Mouse (Mus musculus) intestine, postnatal 0 days (tissue): ENCODE measurements around the gene Fgf5. TPM values are rescaled to one million over a fixed set of nuclear protein-coding genes. Genes with fewer than 3 reads are reported as not detected.

Experiments used
- ATAC-seq: fragments of 200-750 bp; cut with Nextera tagmentation; 2 replicates; pipeline ENCODE4 v1.8.0; 2017; ENCODE audit warnings: mild to moderate bottlenecking, moderate TSS enrichment, moderate library complexity
- H3K27ac ChIP-seq: fragments of 300-500 bp; sonication (generic); 2 replicates; pipeline ENCODE4 v1.5.1; 2014; ENCODE audit warnings: mild to moderate bottlenecking, low read depth, low read length, moderate library complexity
- H3K27me3 ChIP-seq: fragments of 300-500 bp; sonication (generic); replicated peaks from 2 replicates; pipeline ENCODE4 v1.6.1; 2014; ENCODE audit warnings: low read length, mixed read lengths; ENCODE audit not compliant: control insufficient read depth, insufficient read depth
- H3K36me3 ChIP-seq: fragments of 300-500 bp; sonication (generic); 2 replicates; pipeline ENCODE4 v1.6.1; 2014; ENCODE audit warnings: mild to moderate bottlenecking, moderate library complexity; ENCODE audit not compliant: control insufficient read depth, insufficient read depth
- H3K4me1 ChIP-seq: fragments of 300-500 bp; sonication (generic); replicated peaks from 2 replicates; pipeline ENCODE4 v1.6.1; 2014; ENCODE audit warnings: antibody characterized with exemption, low read length, mixed read lengths; ENCODE audit not compliant: control insufficient read depth, insufficient read depth
- H3K4me2 ChIP-seq: fragments of 300-500 bp; sonication (generic); replicated peaks from 2 replicates; pipeline ENCODE4 v1.6.1; 2014; ENCODE audit warnings: low read depth, mild to moderate bottlenecking, moderate library complexity
- H3K4me3 ChIP-seq: fragments of 300-500 bp; sonication (generic); 2 replicates; pipeline ENCODE4 v1.5.1; 2014; ENCODE audit warnings: low read depth, low read length
- H3K9ac ChIP-seq: fragments of 300-500 bp; sonication (generic); 2 replicates; pipeline ENCODE4 v1.6.1; 2014; ENCODE audit warnings: mild to moderate bottlenecking, low read depth, low read length
- H3K9me3 ChIP-seq: fragments of 300-500 bp; sonication (generic); 2 replicates; pipeline ENCODE4 v1.6.1; 2016; ENCODE audit warnings: mixed run types; ENCODE audit not compliant: control insufficient read depth
- CTCF ChIP-seq: sonication (generic); IDR thresholded peaks from 2 replicates; pipeline ENCODE4 v1.5.1; 2016; ENCODE audit warnings: low read depth, mild to moderate bottlenecking, control low read depth, antibody characterized with exemption, moderate library complexity
- WGBS: fragments of 180-500 bp; shearing (Covaris S2); extraction: QIAGEN DNeasy Blood & Tissue Kit; methylation state at CpG from one replicate; pipeline ENCODE4 v1.1.7; 2014; 5-methylcytosine and 5-hydroxymethylcytosine counted together
- polyA plus RNA-seq: library from polyadenylated mRNA; unstranded; fragments of >200 nt; fragmentation: Nextera tagmentation; extraction: Ambion mirVana; gene quantifications from 2 replicates; pipeline ENCODE4 v1.2.1, GENCODE M21; 2015

Gene Fgf5
- polyA plus RNA-seq, 1 experiment from 2014 or later = 0.31 TPM

- no peaks in the 10 kb centered on the region for H3K9me3 ChIP-seq
- no peaks in the 10 kb centered on the region for H3K36me3 ChIP-seq
- ATAC-seq = no peak
- H3K4me2 ChIP-seq = no peak overlapping the region
- no peak overlapping the region for H3K9ac ChIP-seq
- TF ChIP-seq CTCF = no peak
- no peaks in the 10 kb centered on the region for H3K4me1 ChIP-seq
- WGBS = 90% methylated on average over 12 of the region's 12 CpGs
- no peak overlapping the region for H3K27ac ChIP-seq
- no peak overlapping the region for H3K4me3 ChIP-seq
- H3K27me3 ChIP-seq = no peaks in the 10 kb centered on the region
Measured at GRCm38 (mm10) chr5:98241322-98241829, 12.6 kb upstream of the Fgf5 start.

DNA sequence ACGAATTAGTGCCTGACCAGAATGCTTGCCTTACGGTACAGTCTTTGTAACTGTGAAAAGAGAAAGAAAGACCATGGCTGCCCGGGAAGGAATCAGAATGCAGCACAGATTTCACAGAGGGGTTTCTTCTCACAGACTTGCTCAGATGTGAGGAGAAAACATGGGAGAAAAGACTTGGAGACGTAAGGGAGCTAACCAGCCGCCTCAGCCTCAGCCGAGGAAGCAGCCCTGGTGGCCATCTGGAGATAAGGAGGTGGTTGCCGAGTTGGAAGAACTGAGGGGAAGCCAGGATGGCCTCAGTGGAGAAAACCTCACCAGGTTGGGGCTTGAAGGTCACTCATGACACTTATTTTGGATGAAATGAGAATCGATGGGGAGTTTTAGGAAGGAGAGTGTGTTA is 8.7 kb upstream of the Fgf5 start:
- no peak for ATAC-seq
- no peaks in the 10 kb centered on the region for H3K9me3 ChIP-seq
- no peaks in the 10 kb centered on the region for H3K27me3 ChIP-seq
- no peak overlapping the region for H3K4me2 ChIP-seq
- no peak overlapping the region for H3K9ac ChIP-seq
- TF ChIP-seq CTCF = no peak
- H3K4me3 ChIP-seq = no peak overlapping the region
- H3K4me1 ChIP-seq = no peaks in the 10 kb centered on the region
- H3K36me3 ChIP-seq = no peaks in the 10 kb centered on the region
- WGBS = 52% methylated on average over 8 of the region's 8 CpGs
- no peak overlapping the region for H3K27ac ChIP-seq

DNA sequence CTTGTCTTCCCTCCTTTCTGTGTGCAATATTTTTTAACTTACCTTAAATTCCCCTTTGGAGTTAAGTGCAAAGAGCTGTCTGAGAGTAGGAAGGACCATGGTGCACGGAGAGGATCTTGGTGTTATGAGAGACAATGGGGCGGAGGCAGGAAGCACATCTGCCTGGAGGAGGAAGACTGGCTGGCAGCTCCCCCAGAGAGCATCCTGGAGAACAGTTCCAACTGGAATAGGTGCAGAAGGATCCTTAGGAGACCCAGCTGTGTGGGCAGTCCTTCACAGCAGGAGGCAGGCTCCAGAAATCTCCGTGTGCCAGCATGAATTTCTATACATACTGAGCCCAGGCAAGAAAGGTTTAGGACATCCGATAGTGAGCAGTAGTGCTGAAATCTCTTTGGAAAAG is 8.0 kb upstream of the Fgf5 start:
- no peak for TF ChIP-seq CTCF
- WGBS = 53% methylated on average over 4 of the region's 4 CpGs

GRCm38 (mm10) chr5:98246826-98247225 is 7.2 kb upstream of the Fgf5 start:
- no peaks in the 10 kb centered on the region for H3K9me3 ChIP-seq
- ATAC-seq = no peak
- no peak for TF ChIP-seq CTCF
- WGBS = 85% methylated on average over 7 of the region's 7 CpGs
- no peak overlapping the region for H3K9ac ChIP-seq
- H3K27me3 ChIP-seq = no peaks in the 10 kb centered on the region
- no peaks in the 10 kb centered on the region for H3K4me1 ChIP-seq
- no peaks in the 10 kb centered on the region for H3K36me3 ChIP-seq
- H3K4me3 ChIP-seq = no peak overlapping the region
- H3K27ac ChIP-seq = no peak overlapping the region
- H3K4me2 ChIP-seq = no peak overlapping the region

More for the DNA sequence above, 8.0 kb upstream of the Fgf5 start:
- no peak overlapping the region for H3K27ac ChIP-seq
- ATAC-seq = no peak
- H3K9me3 ChIP-seq = no peaks in the 10 kb centered on the region
- H3K4me2 ChIP-seq = no peak overlapping the region
- no peaks in the 10 kb centered on the region for H3K36me3 ChIP-seq
- no peaks in the 10 kb centered on the region for H3K4me1 ChIP-seq
- no peak overlapping the region for H3K9ac ChIP-seq
- no peak overlapping the region for H3K4me3 ChIP-seq
- H3K27me3 ChIP-seq = no peaks in the 10 kb centered on the region

DNA sequence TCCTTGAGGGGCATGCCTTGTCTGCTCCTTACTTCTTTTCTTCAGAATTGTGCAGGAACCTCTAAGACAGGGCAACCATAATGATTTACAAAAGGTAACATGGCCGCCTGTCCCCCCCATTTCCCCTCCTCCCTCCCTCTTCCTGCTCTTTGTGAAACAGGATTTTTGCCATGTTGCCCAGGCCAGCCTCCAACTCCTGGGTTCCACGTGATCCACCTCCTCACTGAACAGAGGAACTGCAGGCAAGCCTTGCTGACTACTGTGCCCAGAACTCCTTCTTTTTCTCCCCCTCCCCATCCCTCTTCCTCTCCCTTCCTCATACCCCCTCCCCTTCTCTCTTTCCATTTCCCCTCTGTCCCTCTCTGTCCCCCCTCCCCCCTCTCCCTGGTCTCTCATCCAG is 6.5 kb upstream of the Fgf5 start:
- no peak for ATAC-seq
- H3K4me3 ChIP-seq = no peak overlapping the region
- H3K36me3 ChIP-seq = no peaks in the 10 kb centered on the region
- no peaks in the 10 kb centered on the region for H3K4me1 ChIP-seq
- WGBS = 43% methylated on average over 2 of the region's 2 CpGs
- peaks cover 3% of the 10 kb centered on the region; the same call in 1 of the 2 replicates for H3K27me3 ChIP-seq
- no peak overlapping the region for H3K9ac ChIP-seq
- H3K9me3 ChIP-seq = no peaks in the 10 kb centered on the region
- TF ChIP-seq CTCF = no peak
- H3K4me2 ChIP-seq = no peak overlapping the region
- no peak overlapping the region for H3K27ac ChIP-seq

DNA sequence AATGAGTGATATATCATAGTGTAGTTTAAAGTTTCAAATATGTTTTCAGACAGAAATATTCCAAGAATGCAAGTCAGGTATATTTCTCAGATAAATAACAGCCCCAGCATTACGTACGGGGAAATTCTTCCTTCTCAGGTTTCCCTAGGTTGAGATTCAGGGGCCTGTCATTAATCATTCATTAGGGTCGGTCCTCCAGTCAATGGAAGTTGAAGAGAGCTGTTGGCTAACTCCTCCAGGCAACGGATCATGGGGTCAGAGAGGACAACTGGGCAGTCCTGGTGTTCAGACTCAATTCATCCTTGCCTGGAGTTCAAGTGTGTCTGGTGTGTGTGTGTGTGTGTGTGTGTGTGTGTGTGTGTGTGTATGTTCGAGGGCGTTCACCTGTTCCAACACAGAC is 837 bp upstream of the Fgf5 start:
- Histone ChIP-seq H3K9ac (no peak overlapping the region), H3K4me2 (no peak overlapping the region), H3K27ac (no peak overlapping the region), H3K27me3 (peaks cover 51% of the 10 kb centered on the region), H3K4me1 (no peaks in the 10 kb centered on the region), H3K36me3 (no peaks in the 10 kb centered on the region), H3K4me3 (no peak overlapping the region), H3K9me3 (no peaks in the 10 kb centered on the region)
- 19% methylated on average over 6 of the region's 6 CpGs for WGBS
- ATAC-seq = no peak
- TF ChIP-seq CTCF = no peak

- Histone ChIP-seq H3K9me3 (no peaks in the 10 kb centered on the region), H3K27me3 (peaks cover 56% of the 10 kb centered on the region), H3K4me1 (no peaks in the 10 kb centered on the region), H3K4me2 (no peak overlapping the region), H3K27ac (no peak overlapping the region), H3K36me3 (no peaks in the 10 kb centered on the region), H3K4me3 (no peak overlapping the region), H3K9ac (no peak overlapping the region)
- ATAC-seq = no peak
- 6% methylated on average over 12 of the region's 12 CpGs for WGBS
- TF ChIP-seq CTCF = no peak
Measured at GRCm38 (mm10) chr5:98255176-98255575, 1.2 kb downstream of the Fgf5 start.
